Mouse (Mus musculus) MEL (cell line): Measurements from ENCODE around the gene Ehf. TPM values are rescaled to one million over a fixed set of nuclear protein-coding genes. Genes with fewer than 3 reads are reported as not detected.

Experiments
- DNase-seq: peaks from one replicate; pipeline ENCODE4 v3.0.0; 2011; ENCODE audit warnings: low read depth, low spot score
- H3K27ac ChIP-seq: 2 replicates; pipeline ENCODE4 v1.5.1; 2012; ENCODE audit warnings: low read depth, mild to moderate bottlenecking, control low read depth, low read length, moderate library complexity; ENCODE audit not compliant: control insufficient read depth
- H3K27me3 ChIP-seq, 2 experiments: fragments of 150-350 bp in 1 of 2; sonication (generic) in 1 of 2; 2 replicates each; pipeline ENCODE4 v1.6.1; 2012; ENCODE audit warnings: low read length in 2 of 2, mild to moderate bottlenecking in 2 of 2, improper control_type of control experiment in 1 of 2, moderate library complexity in 1 of 2; ENCODE audit not compliant: insufficient read depth in 2 of 2, control insufficient read depth in 1 of 2
- H3K36me3 ChIP-seq, 2 experiments: 2 replicates each; pipeline ENCODE4 v1.6.1; 2012 to 2014; ENCODE audit warnings: low read length in 2 of 2, improper control_type of control experiment in 1 of 2, inconsistent platforms in 1 of 2, mild to moderate bottlenecking in 1 of 2; ENCODE audit not compliant: insufficient read depth in 2 of 2, control insufficient read depth in 1 of 2
- H3K4me1 ChIP-seq, 2 experiments: fragments of 150-350 bp in 1 of 2; sonication (generic) in 1 of 2; 2 replicates each; pipeline ENCODE4 v1.6.1; 2012; ENCODE audit warnings: low read length in 2 of 2, improper control_type of control experiment in 1 of 2, mild to moderate bottlenecking in 1 of 2; ENCODE audit not compliant: insufficient read depth in 2 of 2, control insufficient read depth in 1 of 2
- H3K4me3 ChIP-seq, 2 experiments: fragments of 150-350 bp in 1 of 2; sonication (generic) in 1 of 2; 2 replicates each; pipeline ENCODE4 v1.5.1; 2012; ENCODE audit warnings: low read depth in 2 of 2, low read length in 2 of 2, mild to moderate bottlenecking in 2 of 2, moderate library complexity in 2 of 2, control low read depth in 1 of 2, improper control_type of control experiment in 1 of 2; ENCODE audit not compliant: control insufficient read depth in 1 of 2, insufficient read depth in 1 of 2
- H3K79me2 ChIP-seq: 2 replicates; pipeline ENCODE4 v1.6.1; 2012; ENCODE audit warnings: mild to moderate bottlenecking, low read length, moderate library complexity; ENCODE audit not compliant: control insufficient read depth, poor library complexity, insufficient read depth
- H3K9ac ChIP-seq: 2 replicates; pipeline ENCODE4 v1.6.1; 2012; ENCODE audit warnings: low read depth, mild to moderate bottlenecking, control low read depth, low read length, moderate library complexity; ENCODE audit not compliant: control insufficient read depth, poor library complexity, severe bottlenecking
- H3K9me3 ChIP-seq: fragments of 150-350 bp; sonication (generic); replicated peaks from 2 replicates; pipeline ENCODE4 v1.6.1; 2012; ENCODE audit warnings: mild to moderate bottlenecking, low read length, improper control_type of control experiment, moderate library complexity; ENCODE audit not compliant: insufficient read depth
- EP300 ChIP-seq, 2 experiments: IDR thresholded peaks; 2 replicates each; pipeline ENCODE4 v1.6.1; 2011; ENCODE audit warnings: improper control_type of control experiment in 2 of 2, low read length in 2 of 2, low read depth in 1 of 2, mild to moderate bottlenecking in 1 of 2
- ETS1 ChIP-seq: IDR thresholded peaks from 2 replicates; pipeline ENCODE4 v1.6.1; 2012; ENCODE audit warnings: low read depth, mild to moderate bottlenecking, inconsistent platforms, low read length, improper control_type of control experiment, moderate library complexity
- GABPA ChIP-seq: IDR thresholded peaks from 2 replicates; pipeline ENCODE4 v1.6.1; 2012; ENCODE audit warnings: low read depth, mild to moderate bottlenecking, inconsistent platforms, low read length, improper control_type of control experiment, moderate library complexity
- HCFC1 ChIP-seq: IDR thresholded peaks from 2 replicates; pipeline ENCODE4 v1.6.1; 2012; ENCODE audit warnings: low read depth, mild to moderate bottlenecking, inconsistent platforms, low read length, improper control_type of control experiment, moderate library complexity
- JUND ChIP-seq: IDR thresholded peaks from 2 replicates; pipeline ENCODE4 v1.6.1; 2011; ENCODE audit warnings: low read depth, mild to moderate bottlenecking, improper control_type of control experiment, low read length
- KAT2A ChIP-seq: conservative IDR thresholded peaks from 2 replicates; pipeline ENCODE4 v1.6.1; 2012; ENCODE audit warnings: low read depth, low read length, improper control_type of control experiment, inconsistent platforms
- MAX ChIP-seq: IDR thresholded peaks from 2 replicates; pipeline ENCODE4 v1.6.1; 2011; ENCODE audit warnings: low read length, improper control_type of control experiment
- MEF2A ChIP-seq: IDR thresholded peaks from 2 replicates; pipeline ENCODE4 v1.6.1; 2014; ENCODE audit warnings: low read depth, mild to moderate bottlenecking, inconsistent platforms, low read length, improper control_type of control experiment; ENCODE audit not compliant: poor library complexity, insufficient replicate concordance, severe bottlenecking; ENCODE audit errors: extremely low read depth
- MYB ChIP-seq: IDR thresholded peaks from 2 replicates; pipeline ENCODE4 v1.6.1; 2011; ENCODE audit warnings: mild to moderate bottlenecking, low read depth, low read length, improper control_type of control experiment
- POLR2A ChIP-seq, 2 experiments: IDR thresholded peaks; 2 replicates each; pipeline ENCODE4 v1.6.1; 2011 to 2012; ENCODE audit warnings: low read length in 2 of 2, mild to moderate bottlenecking in 2 of 2, control low read depth in 1 of 2, improper control_type of control experiment in 1 of 2, low read depth in 1 of 2, moderate library complexity in 1 of 2; ENCODE audit not compliant: control insufficient read depth in 1 of 2, insufficient read depth in 1 of 2, poor library complexity in 1 of 2
- POLR2AphosphoS2 ChIP-seq: IDR thresholded peaks from 2 replicates; pipeline ENCODE4 v1.6.1; 2011; ENCODE audit warnings: low read length, improper control_type of control experiment
- RCOR1 ChIP-seq: IDR thresholded peaks from 2 replicates; pipeline ENCODE4 v1.6.1; 2012; ENCODE audit warnings: low read depth, mild to moderate bottlenecking, inconsistent platforms, low read length, improper control_type of control experiment
- SIN3A ChIP-seq: IDR thresholded peaks from 2 replicates; pipeline ENCODE4 v1.6.1; 2012; ENCODE audit warnings: low read length, improper control_type of control experiment, inconsistent platforms
- SMC3 ChIP-seq: IDR thresholded peaks from 2 replicates; pipeline ENCODE4 v1.6.1; 2011; ENCODE audit warnings: low read depth, low read length, improper control_type of control experiment
- TAL1 ChIP-seq: IDR thresholded peaks from 2 replicates; pipeline ENCODE4 v1.6.1; 2012; ENCODE audit warnings: mild to moderate bottlenecking, inconsistent platforms, low read length, moderate library complexity, mixed read lengths
- TBP ChIP-seq: IDR thresholded peaks from 2 replicates; pipeline ENCODE4 v1.8.0; 2011; ENCODE audit warnings: low read depth, low read length, improper control_type of control experiment
- ZMIZ1 ChIP-seq: IDR thresholded peaks from 2 replicates; pipeline ENCODE4 v1.6.1; 2012; ENCODE audit warnings: low read depth, mild to moderate bottlenecking, inconsistent platforms, low read length, improper control_type of control experiment, moderate library complexity
- ZNF384 ChIP-seq: IDR thresholded peaks from 2 replicates; pipeline ENCODE4 v1.6.1; 2012; ENCODE audit warnings: low read depth, mild to moderate bottlenecking, inconsistent platforms, low read length, improper control_type of control experiment
- polyA plus RNA-seq, 2 experiments: library from polyadenylated mRNA; stranded (reverse) in 1 of 2; unstranded in 1 of 2; fragments of >175 nt in 1 of 2; fragments of >200 nt in 1 of 2; gene quantifications; 2 replicates each; pipeline versions ENCODE4 v1.2.1 to v1.2.4; 2012; ENCODE audit warnings: low replicate concordance in 2 of 2, low read depth in 1 of 2; ENCODE audit not compliant: insufficient read length in 2 of 2, insufficient read depth in 1 of 2, missing spikeins in 1 of 2
- total RNA-seq: library from RNA; depleted of rRNA; stranded (reverse); fragments of 300-350 nt; gene quantifications from 2 replicates; pipeline ENCODE4 v1.2.3, GENCODE M21; 2012

Ehf gene
- total and polyA plus RNA-seq, 3 experiments = not detected

GRCm38 (mm10) chr2:103218323-103218722 is 84.8 kb downstream of the Ehf start:
- Histone ChIP-seq H3K4me1 (no peaks in the 10 kb centered on the region), H3K9me3 (no peaks in the 10 kb centered on the region), H3K36me3 (0 out of 4 replicates have a peak, but pooled peaks cover 0 to 3% of the 10 kb centered on the region in 2 experiments), H3K4me3 (no peak overlapping the region), H3K27ac (no peak overlapping the region), H3K79me2 (no peaks in the 10 kb centered on the region), H3K9ac (no peak overlapping the region), H3K27me3 (peaks cover 4 to 5% of the 10 kb centered on the region in 2 experiments)
- TF ChIP-seq ZNF384 = no peak
- no peak for TF ChIP-seq SIN3A
- no peak for TF ChIP-seq GABPA
- no peak for TF ChIP-seq TAL1
- TF ChIP-seq EP300 (IDR thresholded peaks at IDR 0.05; ENCODE audit: low read depth in 1 of 2, low read length in 2 of 2) = no peak
- TF ChIP-seq ZMIZ1 = no peak
- no peak for DNase-seq

DNA sequence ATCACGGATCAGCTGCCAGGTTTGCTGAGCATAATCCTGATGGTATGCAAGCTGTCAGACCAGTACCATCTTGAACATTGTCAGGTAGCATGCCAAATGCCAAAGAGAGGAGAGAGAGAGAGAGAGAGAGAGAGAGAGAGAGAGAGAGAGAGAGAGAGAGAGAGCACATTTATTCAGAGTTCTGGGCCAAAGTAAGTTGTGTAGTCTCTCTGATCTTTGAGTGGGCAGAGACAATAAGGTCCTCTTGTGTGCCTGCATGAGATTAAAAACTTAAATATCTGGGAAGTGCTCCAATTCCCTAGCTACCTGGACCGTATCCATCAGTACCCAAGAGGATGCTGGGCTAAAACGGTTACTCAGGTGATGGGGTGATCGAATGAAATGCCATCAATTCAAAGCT is 87.3 kb downstream of the Ehf start:
- Histone ChIP-seq H3K4me1 (no peaks in the 10 kb centered on the region), H3K9ac (no peak overlapping the region), H3K27me3 (peaks cover 0 to under 1% of the 10 kb centered on the region in 2 experiments), H3K79me2 (no peaks in the 10 kb centered on the region), H3K4me3 (no peak overlapping the region), H3K9me3 (no peaks in the 10 kb centered on the region), H3K27ac (no peak overlapping the region), H3K36me3 (0 out of 4 replicates have a peak, but pooled peaks cover 0 to 3% of the 10 kb centered on the region in 2 experiments)
- no peak for DNase-seq
- TF ChIP-seq MEF2A (no peak), SIN3A (no peak), KAT2A (no peak), SMC3 (no peak), ETS1 (no peak), POLR2A (IDR thresholded peaks at IDR 0.05; ENCODE audit: control insufficient read depth in 1 of 2, insufficient read depth in 1 of 2, low read depth in 1 of 2, low read length in 2 of 2, poor library complexity in 1 of 2) (no peak), JUND (no peak), TBP (no peak), MAX (no peak), MYB (no peak), RCOR1 (no peak), POLR2AphosphoS2 (no peak), HCFC1 (no peak)
